Mouse (Mus musculus) thymus, adult 2 months (tissue): ENCODE results near the gene Tmem260.

Experiments
- CTCF ChIP-seq: fragments of 200-500 bp; IDR thresholded peaks from 2 replicates; pipeline ENCODE4 v1.5.1; 2012; ENCODE audit warnings: mild to moderate bottlenecking, control low read depth, low read length, moderate library complexity, borderline replicate concordance; ENCODE audit not compliant: control insufficient read depth, poor library complexity, insufficient read depth; ENCODE audit errors: extremely low read depth
- POLR2A ChIP-seq: fragments of 200-500 bp; IDR thresholded peaks from 2 replicates; pipeline ENCODE4 v1.6.1; 2012; ENCODE audit warnings: mild to moderate bottlenecking, low read length, control low read depth, moderate library complexity; ENCODE audit not compliant: control insufficient read depth, poor library complexity, insufficient read depth; ENCODE audit errors: extremely low read depth

DNA sequence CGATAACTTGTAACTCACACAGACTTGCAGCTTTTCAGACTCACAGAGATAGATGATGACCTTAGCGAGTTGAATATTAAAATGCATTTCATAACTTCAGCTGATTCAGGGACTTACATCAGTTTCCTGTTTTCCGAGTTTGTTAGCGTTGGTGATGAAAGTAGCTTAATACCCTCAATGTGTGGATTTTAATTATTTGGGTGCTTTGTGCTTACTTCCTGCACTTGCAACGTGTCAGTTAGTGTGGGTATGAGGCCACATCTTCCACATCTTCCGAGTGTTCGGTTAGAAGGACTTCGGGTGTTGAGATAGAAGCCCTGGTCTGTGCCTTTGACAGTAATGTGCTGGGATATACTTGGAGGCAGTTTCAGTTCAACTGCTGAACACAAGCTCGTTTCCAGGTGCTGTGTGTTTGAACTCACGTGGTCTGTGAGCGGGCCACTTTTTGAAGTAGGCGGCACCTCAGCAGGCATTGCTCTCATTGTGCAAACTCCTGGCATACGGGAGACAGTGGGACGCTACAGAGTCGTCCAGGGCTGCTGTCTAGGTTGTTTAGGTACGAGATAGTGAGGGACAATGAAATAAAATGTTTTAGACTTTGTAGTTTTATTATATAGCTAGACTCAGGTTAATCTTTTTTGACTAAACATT lies 11.5 kb downstream of the Tmem260 start:
- TF ChIP-seq POLR2A (no peak), CTCF (no peak)
